Mouse (Mus musculus): ENCODE measurements at regions not wholly inside any gene's neighbourhood (a gene's known extent, or its start where the extent isn't known, plus 50 kb on each side); places are given as distances from the start of the nearest gene placed in this dataset.

DNA sequence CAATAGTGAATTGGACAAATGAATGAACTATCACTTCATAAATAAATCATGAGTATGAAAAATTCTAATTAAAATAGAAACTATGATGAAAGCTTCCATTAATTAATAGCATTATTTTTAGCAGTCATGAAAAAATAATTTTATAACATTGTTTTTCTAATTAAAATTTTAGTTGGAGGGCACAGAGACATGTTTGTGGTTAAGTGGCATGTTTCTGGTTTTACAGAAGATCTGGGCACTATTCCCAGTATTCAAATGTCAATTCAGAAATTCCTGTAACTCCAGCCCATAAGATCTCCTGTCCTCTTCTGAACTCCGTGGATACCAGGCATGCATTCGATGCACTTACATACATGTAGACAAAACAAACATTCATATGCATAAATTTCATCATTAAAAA, 650.6 kb upstream of the Lrfn5 start:
- no peak for DNase-seq (ENCODE audit: low spot score in 2 of 2)

- DNase-seq (ENCODE audit: low spot score in 2 of 2) = no peak
Observed at GRCm38 (mm10) chr12:60892408-60892807, 630.5 kb upstream of the Lrfn5 start.

DNA sequence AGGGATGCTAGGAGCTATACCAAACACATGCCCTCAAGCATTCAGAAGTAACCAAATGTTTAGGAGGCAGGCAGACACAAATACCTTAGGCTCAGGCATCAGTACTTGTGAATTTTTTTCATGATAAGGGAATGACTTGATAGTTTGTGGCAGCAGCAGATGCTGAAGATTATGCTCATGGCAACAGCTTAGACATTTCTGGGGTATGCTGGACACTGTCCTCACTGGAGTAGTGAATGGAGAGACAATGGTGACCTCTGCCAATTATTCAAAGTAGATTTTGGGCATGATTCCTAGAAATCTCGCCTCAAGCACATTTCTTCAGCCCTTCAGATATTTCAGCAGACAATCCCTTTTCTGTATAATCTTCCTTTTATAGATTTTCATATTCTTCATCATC, 628.4 kb upstream of the Lrfn5 start:
- DNase-seq (ENCODE audit: low spot score in 2 of 2) = no peak

DNA sequence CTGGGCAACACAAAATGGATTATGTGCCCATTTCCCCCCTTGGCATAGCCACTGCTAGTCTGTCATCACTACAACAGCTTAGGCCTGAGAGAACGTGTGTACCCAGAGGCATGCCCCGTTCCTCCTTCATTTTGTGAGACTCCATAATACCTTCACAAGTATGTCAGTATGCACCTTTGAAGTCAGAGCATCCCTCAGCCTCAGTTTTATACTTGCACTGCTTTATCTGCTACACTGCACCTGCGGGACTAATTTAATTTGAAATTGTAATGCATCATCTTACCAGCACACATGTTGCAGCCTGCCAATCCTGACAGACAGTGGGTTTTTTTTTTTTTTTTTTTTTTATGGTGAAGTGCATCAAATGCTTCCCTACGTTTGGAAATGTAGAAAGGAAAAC, 590.9 kb upstream of the Lrfn5 start:
- peak; percentile 2 to 10 for DNase-seq (ENCODE audit: low spot score in 2 of 2)

DNA sequence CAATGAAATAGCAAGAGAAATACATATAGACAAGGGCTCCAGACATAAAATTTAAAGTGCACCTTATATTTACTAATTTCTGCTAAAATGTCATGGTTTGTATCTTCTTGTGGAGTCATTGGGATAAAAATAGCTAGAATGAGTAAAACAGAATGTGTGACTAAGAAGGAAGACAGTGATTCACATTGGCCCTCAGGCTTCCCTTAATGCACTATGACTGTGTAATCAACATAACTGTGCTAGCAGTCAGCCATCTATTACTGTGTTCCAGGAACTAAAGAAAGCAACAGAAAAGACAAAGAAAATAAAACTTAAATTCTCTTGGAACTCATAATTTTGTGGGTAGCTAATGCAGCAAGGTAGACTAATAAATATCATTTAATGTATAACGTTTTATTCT, 555.5 kb upstream of the Lrfn5 start:
- no peak for DNase-seq (ENCODE audit: low spot score in 2 of 2)

GRCm38 (mm10) chr12:60978441-60978840, 544.5 kb upstream of the Lrfn5 start:
- DNase-seq (ENCODE audit: low spot score in 2 of 2) = no peak

All from layer of hippocampus, postnatal 10 days (tissue).